Mouse (Mus musculus) erythroblast, embryonic 14.5 days (primary cell): ENCODE data around the gene Smim14.

Experiments
- GATA1 ChIP-seq: IDR thresholded peaks from 2 replicates; pipeline ENCODE4 v1.6.1; 2012; ENCODE audit warnings: low read length, inconsistent platforms, mixed read lengths
- TAL1 ChIP-seq: IDR thresholded peaks from 3 replicates; pipeline ENCODE4 v1.6.1; 2012; ENCODE audit warnings: low read length, inconsistent platforms, mixed read lengths

DNA sequence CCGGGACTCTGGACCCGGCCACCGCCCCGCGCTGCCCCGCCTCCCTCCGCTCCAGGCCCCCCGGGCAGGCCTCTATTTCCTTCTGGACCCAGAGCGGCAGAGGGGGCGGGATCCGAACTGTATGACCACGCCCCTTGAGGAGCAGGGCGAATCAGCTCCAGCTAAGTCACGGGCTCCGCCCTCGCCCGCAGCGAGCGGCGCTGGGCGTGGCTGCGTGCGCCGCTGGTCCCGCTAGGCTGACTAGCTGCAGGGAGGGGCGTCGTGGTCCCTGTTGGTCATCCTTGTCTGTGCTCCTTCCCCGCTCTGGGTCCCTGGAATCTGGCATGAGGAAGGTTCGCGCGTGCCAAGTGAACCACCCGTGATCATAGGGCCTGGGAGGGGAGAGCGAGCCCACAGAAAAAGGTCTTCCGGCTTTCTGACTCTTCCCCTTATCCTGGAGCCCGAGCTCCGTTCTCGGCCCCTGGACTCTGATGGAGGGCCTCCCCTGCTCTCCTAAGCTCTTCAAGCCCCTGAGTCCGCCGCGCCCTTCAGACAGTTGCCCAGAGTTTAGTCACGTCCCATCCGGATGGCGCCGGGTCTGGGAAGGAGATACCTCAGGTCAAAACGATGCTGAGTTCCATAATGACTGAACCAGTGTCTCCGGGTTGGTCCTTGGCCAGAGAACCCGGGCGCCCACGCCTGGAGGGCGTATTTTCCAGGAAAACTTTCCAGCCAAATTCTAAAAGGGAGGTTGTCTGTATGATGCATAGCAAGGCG lies 101.0 kb downstream of the Smim14 start, which contains the start of gene Ugdh:
- TF ChIP-seq GATA1, result no peak
- no peak for TF ChIP-seq TAL1
